Mouse (Mus musculus) kidney, embryonic 16.5 days (tissue): ENCODE data around the gene Tspan8. TPM values are rescaled to one million over a fixed set of nuclear protein-coding genes. Genes with fewer than 3 reads are reported as not detected.
"Not testable (repeated sequence)": the region's sequence is repeated elsewhere in the genome, so short reads cannot be mapped to it uniquely, and the experiment has no call there.

Experiments
- ATAC-seq: fragments of 200-750 bp; cut with Nextera tagmentation; 2 replicates; pipeline ENCODE4 v1.8.0; 2017; ENCODE audit warnings: moderate TSS enrichment; ENCODE audit not compliant: low FRiP score, low TSS enrichment
- H3K27ac ChIP-seq: fragments of 300-500 bp; sonication (generic); 2 replicates; pipeline ENCODE4 v1.5.1; 2014; ENCODE audit warnings: low read length
- H3K27me3 ChIP-seq: fragments of 300-500 bp; sonication (generic); 2 replicates; pipeline ENCODE4 v1.6.1; 2014; ENCODE audit warnings: low read length, control low read depth, mixed read lengths; ENCODE audit not compliant: insufficient read depth
- H3K36me3 ChIP-seq: fragments of 300-500 bp; sonication (generic); 2 replicates; pipeline ENCODE4 v1.6.1; 2014; ENCODE audit warnings: low read length, control low read depth, mixed read lengths; ENCODE audit not compliant: insufficient read depth
- H3K4me1 ChIP-seq: fragments of 300-500 bp; sonication (generic); 2 replicates; pipeline ENCODE4 v1.6.1; 2014; ENCODE audit warnings: low read length, control low read depth, mixed read lengths; ENCODE audit not compliant: insufficient read depth
- H3K4me2 ChIP-seq: fragments of 300-500 bp; sonication (generic); replicated peaks from 2 replicates; pipeline ENCODE4 v1.6.1; 2014; ENCODE audit warnings: low read depth, low read length
- H3K4me3 ChIP-seq: fragments of 300-500 bp; sonication (generic); 2 replicates; pipeline ENCODE4 v1.5.1; 2014; ENCODE audit warnings: mild to moderate bottlenecking, low read length
- H3K9ac ChIP-seq: fragments of 300-500 bp; sonication (generic); replicated peaks from 2 replicates; pipeline ENCODE4 v1.6.1; 2014; ENCODE audit warnings: low read length
- H3K9me3 ChIP-seq: fragments of 300-500 bp; sonication (generic); 2 replicates; pipeline ENCODE4 v1.6.1; 2016; ENCODE audit warnings: low read length, control low read depth
- WGBS: fragments of 180-500 bp; shearing (Covaris S2); extraction: QIAGEN DNeasy Blood & Tissue Kit; methylation state at CpG from one replicate; pipeline ENCODE4 v1.1.7; 2014; 5-methylcytosine and 5-hydroxymethylcytosine counted together
- polyA plus RNA-seq: library from polyadenylated mRNA; unstranded; fragments of >200 nt; fragmentation: Nextera tagmentation; extraction: Ambion mirVana; gene quantifications from 2 replicates; pipeline ENCODE4 v1.2.1, GENCODE M21; 2015

The Tspan8 gene
- polyA plus RNA-seq, 1 experiment from 2014 or later = 45.7 TPM

DNA sequence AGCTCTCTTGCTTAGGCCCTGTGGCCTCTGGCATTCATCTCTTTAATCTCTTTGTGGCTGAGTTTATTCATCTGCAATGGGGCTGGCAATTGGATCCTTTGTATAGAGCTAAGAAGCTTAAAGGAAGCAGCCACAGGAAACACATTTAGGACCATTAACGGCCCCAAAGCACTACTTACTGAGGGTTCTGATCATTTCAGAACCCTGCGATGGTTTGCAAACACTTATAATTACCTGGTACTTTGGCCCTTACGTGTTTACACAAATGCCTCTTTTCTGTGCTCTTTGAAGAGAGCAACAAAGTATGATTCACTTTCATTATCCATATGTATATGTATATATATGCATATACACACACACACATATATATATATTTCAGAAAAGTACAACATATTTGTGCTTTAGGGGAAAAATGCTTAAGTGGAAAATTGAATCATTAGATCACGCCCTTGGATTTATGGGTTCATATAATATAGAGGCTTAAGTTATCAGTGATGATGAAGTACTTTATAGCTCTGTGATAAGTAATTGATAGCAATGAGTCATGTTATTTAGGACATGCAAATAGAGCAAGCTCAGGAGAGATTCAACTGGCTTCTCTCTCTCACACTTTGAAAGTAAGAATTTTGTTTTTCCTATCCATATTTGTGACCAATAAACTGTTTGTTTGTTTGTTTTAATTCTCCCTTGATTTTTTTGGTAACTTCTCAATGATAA is 20.4 kb upstream of the Tspan8 start:
- H3K9me3 ChIP-seq = no peaks in the 10 kb centered on the region
- no peak overlapping the region for H3K4me2 ChIP-seq
- no peak overlapping the region for H3K27ac ChIP-seq
- no peaks in the 10 kb centered on the region for H3K36me3 ChIP-seq
- no peaks in the 10 kb centered on the region for H3K27me3 ChIP-seq
- WGBS = 76% methylated on average over 4 of the region's 4 CpGs
- no peaks in the 10 kb centered on the region for H3K4me1 ChIP-seq
- H3K9ac ChIP-seq = no peak overlapping the region
- H3K4me3 ChIP-seq = no peak overlapping the region
- ATAC-seq = no peak

DNA sequence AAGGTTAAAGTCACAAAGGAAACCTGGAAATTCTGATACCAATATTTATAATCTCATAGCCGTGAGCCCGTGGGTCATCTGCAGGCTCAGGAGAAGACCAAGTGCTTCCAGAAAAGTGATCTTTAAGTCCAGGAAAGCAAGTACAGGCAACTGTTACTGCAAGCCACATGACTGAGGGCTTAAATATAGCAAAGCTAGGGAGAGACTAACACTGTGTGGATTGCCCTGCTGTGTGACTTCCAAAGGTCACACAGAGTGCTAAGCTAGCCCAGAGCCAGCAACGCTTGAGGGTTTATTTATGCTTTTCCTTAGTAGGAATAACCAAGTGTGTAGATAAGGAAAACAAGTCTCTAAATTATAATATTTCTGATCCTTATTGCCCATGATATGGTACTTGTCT is 15.2 kb upstream of the Tspan8 start:
- Histone ChIP-seq H3K4me2 (no peak overlapping the region), H3K27me3 (no peaks in the 10 kb centered on the region), H3K4me3 (no peak overlapping the region), H3K9me3 (no peaks in the 10 kb centered on the region), H3K27ac (no peak overlapping the region), H3K4me1 (no peaks in the 10 kb centered on the region), H3K36me3 (no peaks in the 10 kb centered on the region), H3K9ac (no peak overlapping the region)
- no peak for ATAC-seq
- 75% methylated on average over 3 of the region's 3 CpGs for WGBS

DNA sequence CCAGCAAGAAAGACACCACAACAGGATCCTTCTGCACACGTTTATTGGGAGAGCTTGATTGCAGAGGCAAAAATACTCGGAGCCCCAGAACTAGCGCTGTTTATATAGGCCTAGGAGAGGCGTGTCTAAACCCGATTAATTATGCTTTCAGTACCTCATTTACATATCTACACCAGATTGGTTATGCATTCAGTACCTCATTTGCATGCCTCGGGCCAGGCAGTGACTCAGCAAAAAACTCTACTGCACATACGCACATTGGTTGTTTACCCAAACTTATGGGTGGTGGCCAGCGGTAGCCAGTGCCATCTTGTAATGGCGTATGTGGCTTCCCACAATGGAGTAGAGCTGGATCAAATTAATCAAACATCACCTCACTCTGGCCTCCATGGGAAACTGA is 13.6 kb upstream of the Tspan8 start:
- not testable (repeated sequence) for H3K9me3 ChIP-seq, H3K36me3 ChIP-seq, H3K9ac ChIP-seq, H3K27ac ChIP-seq, ATAC-seq, H3K4me2 ChIP-seq, H3K27me3 ChIP-seq, H3K4me3 ChIP-seq, H3K4me1 ChIP-seq
- WGBS = 95% methylated on average over 9 of the region's 9 CpGs

DNA sequence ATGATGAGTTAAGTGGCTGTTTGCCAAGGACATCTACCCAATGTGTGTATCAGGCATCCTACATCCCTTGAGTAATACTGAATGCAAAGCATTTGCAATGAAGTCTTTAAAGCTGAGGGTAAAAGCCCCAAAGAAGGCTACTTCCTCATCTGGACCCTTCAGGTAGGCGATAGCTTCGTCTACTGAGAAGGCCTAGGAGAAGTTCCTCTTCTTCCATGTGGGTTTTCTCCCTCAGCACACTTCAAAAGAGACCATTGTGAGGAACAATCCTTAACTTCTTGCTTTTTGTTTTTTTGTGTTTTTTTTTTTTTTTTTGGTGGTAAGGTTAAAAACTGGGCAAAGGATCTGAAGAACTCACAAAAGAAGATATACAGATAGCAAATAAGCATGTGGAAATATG is 12.9 kb upstream of the Tspan8 start:
- no peaks in the 10 kb centered on the region for H3K4me1 ChIP-seq
- no peaks in the 10 kb centered on the region for H3K36me3 ChIP-seq
- WGBS = 93% methylated on average over 2 of the region's 2 CpGs
- H3K9me3 ChIP-seq = 0 out of 2 replicates have a peak, but pooled peaks cover 4% of the 10 kb centered on the region
- H3K4me2 ChIP-seq = no peak overlapping the region
- H3K4me3 ChIP-seq = no peak overlapping the region
- ATAC-seq = no peak
- no peaks in the 10 kb centered on the region for H3K27me3 ChIP-seq
- no peak overlapping the region for H3K9ac ChIP-seq
- H3K27ac ChIP-seq = no peak overlapping the region

DNA sequence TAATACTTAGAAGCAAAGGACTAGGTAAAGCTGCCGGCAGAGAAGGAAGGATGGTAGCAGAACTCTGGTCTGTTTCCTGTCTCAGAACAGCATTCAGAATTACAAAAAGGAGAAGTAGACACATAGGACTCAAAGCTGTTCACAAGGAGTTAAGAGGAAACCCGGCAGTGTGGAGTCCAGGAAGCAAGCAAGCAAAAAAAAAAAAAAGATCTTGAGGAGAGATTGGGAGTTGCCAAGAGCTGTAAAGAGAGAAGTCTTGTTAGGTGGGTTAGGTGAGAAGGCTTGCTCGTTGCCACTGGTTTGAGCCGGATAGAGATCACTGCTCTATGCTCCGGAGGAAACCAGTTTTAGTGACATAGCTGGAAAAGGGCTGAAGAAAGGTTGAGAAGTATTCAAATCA is 10.6 kb upstream of the Tspan8 start:
- Histone ChIP-seq H3K36me3 (no peaks in the 10 kb centered on the region), H3K9me3 (0 out of 2 replicates have a peak, but pooled peaks cover 4% of the 10 kb centered on the region), H3K9ac (no peak overlapping the region), H3K4me2 (no peak overlapping the region), H3K4me1 (peaks cover 13% of the 10 kb centered on the region; the same call in 1 of the 2 replicates), H3K27ac (0 out of 2 replicates have a peak overlapping the region, but pooled peaks have one; percentile 43), H3K27me3 (no peaks in the 10 kb centered on the region), H3K4me3 (no peak overlapping the region)
- WGBS = 68% methylated on average over 5 of the region's 5 CpGs
- ATAC-seq = no peak

GRCm38 (mm10) chr10:115809169-115809568 is 7.5 kb upstream of the Tspan8 start:
- ATAC-seq = peak; percentile 87
- 31% methylated on average over 7 of the region's 7 CpGs for WGBS
- H3K9ac ChIP-seq = no peak overlapping the region
- peak overlapping the region; percentile 92 for H3K27ac ChIP-seq
- 0 out of 2 replicates have a peak, but pooled peaks cover 4% of the 10 kb centered on the region for H3K9me3 ChIP-seq
- H3K4me2 ChIP-seq = no peak overlapping the region
- H3K27me3 ChIP-seq = no peaks in the 10 kb centered on the region
- H3K4me1 ChIP-seq = peaks cover 17% of the 10 kb centered on the region; the same call in 1 of the 2 replicates
- no peaks in the 10 kb centered on the region for H3K36me3 ChIP-seq
- no peak overlapping the region for H3K4me3 ChIP-seq

DNA sequence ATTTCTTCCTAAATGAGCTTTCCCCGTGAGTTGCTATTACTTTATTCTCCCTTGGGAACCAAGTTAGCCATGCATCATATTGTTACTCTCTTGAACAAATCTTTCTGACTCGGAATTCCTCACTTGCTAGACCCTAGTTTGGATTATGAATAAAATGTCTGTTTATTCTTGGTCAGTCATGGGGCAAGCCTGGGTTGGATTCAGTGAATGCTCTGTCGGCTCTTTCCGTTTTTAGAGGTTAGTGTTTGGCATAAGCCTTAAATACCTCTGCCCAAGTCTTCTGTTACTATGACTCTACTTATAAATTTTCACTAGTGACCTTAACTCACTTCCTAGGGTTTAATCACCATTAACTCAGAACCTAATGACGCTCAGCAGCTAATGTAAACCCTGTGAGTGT is 5.1 kb upstream of the Tspan8 start:
- Histone ChIP-seq H3K9me3 (0 out of 2 replicates have a peak, but pooled peaks cover 3% of the 10 kb centered on the region), H3K27me3 (no peaks in the 10 kb centered on the region), H3K27ac (peak overlapping the region; percentile 92; the same call in 1 of the 2 replicates), H3K9ac (no peak overlapping the region), H3K36me3 (no peaks in the 10 kb centered on the region), H3K4me2 (no peak overlapping the region), H3K4me3 (no peak overlapping the region), H3K4me1 (peaks cover 17% of the 10 kb centered on the region; the same call in 1 of the 2 replicates)
- 25% methylated on average over 5 of the region's 5 CpGs for WGBS
- no peak for ATAC-seq

GRCm38 (mm10) chr10:115814878-115815277 is 1.8 kb upstream of the Tspan8 start:
- Histone ChIP-seq H3K9me3 (no peaks in the 10 kb centered on the region), H3K27me3 (no peaks in the 10 kb centered on the region), H3K4me1 (peaks cover 15% of the 10 kb centered on the region; the same call in 1 of the 2 replicates), H3K27ac (no peak overlapping the region), H3K4me2 (no peak overlapping the region), H3K36me3 (no peaks in the 10 kb centered on the region), H3K9ac (no peak overlapping the region), H3K4me3 (no peak overlapping the region)
- 75% methylated on average over 11 of the region's 11 CpGs for WGBS
- no peak for ATAC-seq

DNA sequence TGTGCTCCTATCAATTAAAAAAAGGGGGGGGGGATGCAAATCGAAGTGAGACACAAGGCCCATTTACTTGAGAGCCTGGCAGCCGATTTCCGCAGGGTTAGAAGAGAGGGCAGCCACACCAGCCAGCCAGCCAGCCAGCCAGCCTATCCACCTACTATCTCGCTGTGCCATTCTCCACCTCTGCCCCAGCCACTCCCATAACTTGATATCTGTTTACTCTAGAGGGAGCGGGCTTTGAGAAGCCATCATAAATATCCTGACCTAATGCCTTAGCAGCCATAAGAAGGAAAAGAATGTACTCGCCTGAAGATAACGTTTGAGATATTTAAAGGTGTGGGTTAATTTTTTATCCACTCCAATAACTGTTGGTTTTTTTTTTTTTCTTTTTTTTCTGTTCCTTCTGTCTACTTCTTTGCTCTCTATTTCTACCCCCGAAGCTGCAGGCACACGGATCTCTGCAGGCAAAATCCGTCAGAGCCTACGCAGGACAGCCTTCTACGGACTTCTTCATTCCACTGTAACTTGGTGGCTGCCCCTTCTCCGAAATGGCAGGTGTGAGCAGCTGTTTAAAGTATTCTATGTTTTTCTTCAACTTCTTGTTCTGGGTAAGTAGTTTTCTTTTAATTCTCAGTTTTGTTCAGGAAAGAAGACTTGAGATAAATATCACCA is 558 bp downstream of the Tspan8 start:
- H3K4me1 ChIP-seq = no peaks in the 10 kb centered on the region; the same call in 1 of the 2 replicates
- no peaks in the 10 kb centered on the region for H3K27me3 ChIP-seq
- H3K9ac ChIP-seq = no peak overlapping the region
- peak overlapping the region; percentile 63 for H3K27ac ChIP-seq
- H3K9me3 ChIP-seq = no peaks in the 10 kb centered on the region
- peak overlapping the region; percentile 17; the same call in 1 of the 2 replicates for H3K4me3 ChIP-seq
- ATAC-seq = peak; percentile 91; the same call in 1 of the 2 replicates
- 21% methylated on average over 13 of the region's 13 CpGs for WGBS
- no peaks in the 10 kb centered on the region for H3K36me3 ChIP-seq
- H3K4me2 ChIP-seq = peak overlapping the region; percentile 29; the same call in 1 of the 2 replicates

- Histone ChIP-seq H3K9ac (no peak overlapping the region), H3K4me2 (no peak overlapping the region), H3K27ac (no peak overlapping the region), H3K36me3 (no peaks in the 10 kb centered on the region), H3K27me3 (no peaks in the 10 kb centered on the region), H3K4me3 (no peak overlapping the region), H3K9me3 (no peaks in the 10 kb centered on the region), H3K4me1 (no peaks in the 10 kb centered on the region)
- ATAC-seq = no peak
- 83% methylated on average over 7 of the region's 7 CpGs for WGBS
Measured at GRCm38 (mm10) chr10:115825289-115825688, 8.7 kb downstream of the Tspan8 start.
